Mouse (Mus musculus) leukemia stem cell, adult 10-12 weeks (primary cell): ENCODE measurements around the gene Ugt2b38. TPM values are rescaled to one million over a fixed set of nuclear protein-coding genes. Genes with fewer than 3 reads are reported as not detected.

Experiments
- polyA plus RNA-seq: library from polyadenylated mRNA; stranded (reverse); fragments of >175 nt; gene quantifications from 2 replicates; pipeline ENCODE4 v1.2.3, GENCODE M21; 2012; ENCODE audit warnings: low replicate concordance

The Ugt2b38 gene
- polyA plus RNA-seq, result not detected in 2 replicates

GRCm38 (mm10) chr5:87424041-87424440, at the start of gene Ugt2b38:
Gene Ugt2b38, minus strand, starts transcription at chr5:87424203.

Other genes starting within 250 kb of the Ugt2b38 start
- gene Ugt2b37, start 169.4 kb downstream of the Ugt2b38 start, polyA plus RNA-seq, result not detected in 2 replicates
- gene Ugt2a3, start 87.0 kb downstream of the Ugt2b38 start, polyA plus RNA-seq, result not detected in 2 replicates
- not detected in 2 replicates for gene Ugt2a2, start 58.1 kb upstream of the Ugt2b38 start, polyA plus RNA-seq
- gene Gm43638, start 62.6 kb upstream of the Ugt2b38 start, polyA plus RNA-seq, result not detected in 2 replicates
- not detected in 2 replicates for gene Ugt2a1, start 66.7 kb upstream of the Ugt2b38 start, polyA plus RNA-seq
- gene Sult1b1, start 114.0 kb upstream of the Ugt2b38 start, polyA plus RNA-seq, result not detected in 2 replicates
- not detected in 2 replicates for gene Sult1d1, start 144.8 kb upstream of the Ugt2b38 start, polyA plus RNA-seq
- gene Sult1e1, start 167.4 kb upstream of the Ugt2b38 start, polyA plus RNA-seq, result not detected in 2 replicates
- not detected in 2 replicates for gene Csn1s1, start 242.0 kb upstream of the Ugt2b38 start, polyA plus RNA-seq